Mouse (Mus musculus): ENCODE data around the gene Stac3.

DNA sequence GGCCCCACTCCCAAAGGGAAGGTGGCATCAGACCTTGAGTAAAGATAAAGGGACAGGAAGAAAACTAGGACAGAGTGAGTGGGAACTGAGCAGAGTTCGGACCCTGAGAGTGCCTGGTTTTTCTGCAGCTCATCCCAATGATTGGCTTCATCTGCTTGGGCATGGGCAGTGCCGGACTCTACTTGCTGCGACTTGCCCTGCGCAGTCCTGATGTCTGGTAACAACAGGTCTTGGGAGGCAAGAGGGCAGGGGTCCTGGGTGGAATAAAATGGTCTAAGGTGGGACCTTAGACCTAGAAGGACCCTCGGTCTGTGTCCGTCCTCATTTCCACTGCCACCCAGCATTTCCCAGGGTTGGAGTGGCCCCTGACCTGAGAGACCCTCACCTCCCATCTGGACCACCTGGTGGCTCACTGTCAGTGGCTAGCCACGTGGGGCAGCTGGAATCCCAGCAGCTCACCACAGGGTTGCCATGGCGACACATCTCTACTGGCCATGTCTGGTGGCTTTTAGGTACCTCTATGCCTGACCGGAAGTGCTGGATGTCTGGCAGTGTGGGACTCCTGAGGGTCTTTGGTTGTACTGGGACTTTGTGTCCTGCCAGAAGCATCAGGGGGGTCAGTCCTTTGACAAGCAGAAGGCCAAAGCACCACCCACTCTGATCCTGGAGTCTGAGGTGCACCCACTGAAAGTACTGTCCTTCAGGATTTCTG, 13.9 kb downstream of the Stac3 start:
- no peak for TF ChIP-seq NELFE (IDR thresholded peaks at IDR 0.05; ENCODE audit: low read depth, low read length)
- no peak for TF ChIP-seq POLR2A (IDR thresholded peaks at IDR 0.05; ENCODE audit: low read depth, low read length)
- TF ChIP-seq IRF4 (IDR thresholded peaks at IDR 0.05; ENCODE audit: low read depth, low read length): no peak
- no peak for TF ChIP-seq USF2 (conservative IDR thresholded peaks at IDR 0.05; ENCODE audit: low read depth, low read length)
- TF ChIP-seq CTCF (conservative IDR thresholded peaks at IDR 0.05 in 1 of 2, IDR thresholded peaks at IDR 0.05 in 1 of 2; ENCODE audit: low read depth in 2 of 2, low read length in 2 of 2): no peak
- no peak for TF ChIP-seq JUND (conservative IDR thresholded peaks at IDR 0.05; ENCODE audit: low read depth, low read length)
- TF ChIP-seq ZC3H11A (IDR thresholded peaks at IDR 0.05; ENCODE audit: low read depth, low read length): no peak
- no peak for TF ChIP-seq ZNF384 (IDR thresholded peaks at IDR 0.05; ENCODE audit: low read depth, low read length)
- no peak for TF ChIP-seq ETS1 (conservative IDR thresholded peaks at IDR 0.05; ENCODE audit: low read depth, low read length)
- TF ChIP-seq EP300 (IDR thresholded peaks at IDR 0.05; ENCODE audit: low read length): no peak
- TF ChIP-seq NRF1 (IDR thresholded peaks at IDR 0.05; ENCODE audit: low read depth, low read length): no peak
- no peak for TF ChIP-seq MEF2A (IDR thresholded peaks at IDR 0.05; ENCODE audit: borderline replicate concordance, low read depth, low read length)
